In genomic region chr16:17251539-17251938, GRCm38 (mm10) we compare ENCODE assay signal across 8 mouse cellular contexts. TPM values are rescaled to one million over a fixed set of nuclear protein-coding genes. Genes with fewer than 3 reads are reported as not detected.
DNase-seq lines count a peak whose midpoint lies in the region; ATAC-seq and TF ChIP-seq lines count a peak whose summit lies in the region.

No protein-coding gene starts in this region.

- intact Hi-C loops in heart, postnatal 10 days (cut with DNase I), result no loop called here

- no peak overlapping the region for H3K4me3 ChIP-seq in liver, embryonic 11.5 days (ENCODE audit: low read depth, low read length)
- no peak overlapping the region for H3K4me3 ChIP-seq in stomach, postnatal 0 days (ENCODE audit: low read depth, low read length)

- H3K27ac ChIP-seq in liver, embryonic 11.5 days (ENCODE audit: low read depth, low read length), result peak overlapping the region; percentile 71
- H3K27ac ChIP-seq in stomach, postnatal 0 days (replicated peaks), result no peak overlapping the region

- H3K36me3 ChIP-seq in liver, embryonic 11.5 days (ENCODE audit: control insufficient read depth, insufficient read depth, low read length), result no peaks in the 10 kb centered on the region
- no peaks in the 10 kb centered on the region for H3K36me3 ChIP-seq in stomach, postnatal 0 days (ENCODE audit: control insufficient read depth, insufficient read depth, low read length)

- H3K4me1 ChIP-seq in liver, embryonic 11.5 days (replicated peaks; ENCODE audit: control insufficient read depth, insufficient read depth, low read length), result peaks cover 56% of the 10 kb centered on the region
- H3K4me1 ChIP-seq in stomach, postnatal 0 days (replicated peaks; ENCODE audit: control insufficient read depth, insufficient read depth), result 0 out of 2 replicates have a peak, but pooled peaks cover 7% of the 10 kb centered on the region

- ATAC-seq in liver, embryonic 11.5 days (replicated peaks; ENCODE audit: low FRiP score), result no peak
- ATAC-seq in stomach, postnatal 0 days (ENCODE audit: low FRiP score, low TSS enrichment), result no peak
- no peak for ATAC-seq in CD4-positive, CD25-positive, alpha-beta regulatory T cell, adult 4 months

- TF ChIP-seq CTCF in stomach, postnatal 0 days (IDR thresholded peaks at IDR 0.05; ENCODE audit: low read depth), result no peak

- peak overlapping the region; percentile 60 for H3K9ac ChIP-seq in liver, embryonic 11.5 days (ENCODE audit: low read depth, low read length)
- H3K9ac ChIP-seq in stomach, postnatal 0 days (ENCODE audit: low read length), result no peak overlapping the region

- peak overlapping the region; percentile 55 for H3K4me2 ChIP-seq in liver, embryonic 11.5 days
- H3K4me2 ChIP-seq in stomach, postnatal 0 days (replicated peaks; ENCODE audit: low read depth), result no peak overlapping the region

- no peaks in the 10 kb centered on the region for H3K9me3 ChIP-seq in liver, embryonic 11.5 days (ENCODE audit: control insufficient read depth, low read length)
- H3K9me3 ChIP-seq in stomach, postnatal 0 days (ENCODE audit: control insufficient read depth, low read length), result no peaks in the 10 kb centered on the region

- no peak for TF ChIP-seq EP300 in stomach, postnatal 0 days (optimal IDR thresholded peaks at IDR 0.05)

- WGBS in liver, embryonic 11.5 days, result 69% methylated on average over 3 of the region's 3 CpGs
- 25% methylated on average over 3 of the region's 3 CpGs for WGBS in stomach, postnatal 0 days

- no peaks in the 10 kb centered on the region for H3K27me3 ChIP-seq in liver, embryonic 11.5 days (replicated peaks; ENCODE audit: control insufficient read depth, insufficient read depth, low read length)
- no peaks in the 10 kb centered on the region for H3K27me3 ChIP-seq in stomach, postnatal 0 days (ENCODE audit: control insufficient read depth, insufficient read depth, low read length)

- peak; percentile 59 to 61 for DNase-seq in layer of hippocampus, postnatal 10 days (ENCODE audit: low spot score in 2 of 2)
- DNase-seq in layer of hippocampus, adult 9-10 months (ENCODE audit: low spot score), result no peak
- peak; percentile 92 for DNase-seq in adrenal gland, postnatal 10 days
- DNase-seq in heart, postnatal 10 days, result peak; percentile 77 to 79
- DNase-seq in liver, embryonic 11.5 days (ENCODE audit: low spot score), result no peak
- peak; percentile 86 for DNase-seq in stomach, postnatal 0 days (ENCODE audit: low spot score)
- no peak for DNase-seq in spleen, postnatal 10 days (ENCODE audit: low spot score in 2 of 2)

RNA-seq across cellular contexts. Expression of gene Hic2, which starts 18.2 kb away (rescaled TPM):
- total RNA-seq in layer of hippocampus, postnatal 10 days (2021), result 1 to 10 TPM; 6.1 to 6.2 TPM
- 1 to 10 TPM; 3.2 to 3.3 TPM for total RNA-seq in adrenal gland, postnatal 10 days (2021)
- 1 to 10 TPM; 3.7 to 4.1 TPM for total RNA-seq in heart, postnatal 10 days (2021)
- 7.0 and 8.3 TPM in 2 replicates for polyA plus RNA-seq in liver, embryonic 11.5 days (2014; fragmentation: Nextera tagmentation; extraction: Ambion mirVana)
- 2.1 and 2.4 TPM in 2 replicates for polyA plus RNA-seq in stomach, postnatal 0 days (2015; fragmentation: Nextera tagmentation; extraction: Ambion mirVana)
- 1 to 10 TPM in 1 of 2 experiments, under 1 TPM in 1; 0.89 to 2.1 TPM for polyA plus RNA-seq in CD4-positive, CD25-positive, alpha-beta regulatory T cell, adult 4 months (2017; shearing (Covaris generic))

RNA-seq across cellular contexts. Expression of gene Tmem191c, which starts 24.3 kb away (rescaled TPM):
- total RNA-seq in layer of hippocampus, postnatal 10 days (2021), result 100 to 1,000 TPM; 103 to 127 TPM
- 10 to 100 TPM in 1 of 2 experiments, 1 to 10 TPM in 1; 6.2 to 11.9 TPM for total RNA-seq in adrenal gland, postnatal 10 days (2021)
- 1 to 10 TPM; 5.0 to 5.5 TPM for total RNA-seq in heart, postnatal 10 days (2021)
- 5.0 and 7.7 TPM in 2 replicates for polyA plus RNA-seq in liver, embryonic 11.5 days (2014; fragmentation: Nextera tagmentation; extraction: Ambion mirVana)
- 8.8 and 10.6 TPM in 2 replicates for polyA plus RNA-seq in stomach, postnatal 0 days (2015; fragmentation: Nextera tagmentation; extraction: Ambion mirVana)
- polyA plus RNA-seq in CD4-positive, CD25-positive, alpha-beta regulatory T cell, adult 4 months (2017; shearing (Covaris generic)), result 10 to 100 TPM; 31.0 to 41.3 TPM

RNA-seq across cellular contexts. Expression of gene Rimbp3, which starts 43.1 kb away (rescaled TPM):
- total RNA-seq in layer of hippocampus, postnatal 10 days (2021), result 1 to 10 TPM; 2.7 to 2.9 TPM
- total RNA-seq in adrenal gland, postnatal 10 days (2021), result under 1 TPM in 1 of 2 experiments, not detected in 1; 0.06 TPM
- total RNA-seq in heart, postnatal 10 days (2021), result under 1 TPM; 0.19 to 0.27 TPM
- polyA plus RNA-seq in liver, embryonic 11.5 days (2014; fragmentation: Nextera tagmentation; extraction: Ambion mirVana), result 0.18 and 0.45 TPM in 2 replicates
- polyA plus RNA-seq in stomach, postnatal 0 days (2015; fragmentation: Nextera tagmentation; extraction: Ambion mirVana), result 0.18 TPM in 2 replicates
- polyA plus RNA-seq in CD4-positive, CD25-positive, alpha-beta regulatory T cell, adult 4 months (2017; shearing (Covaris generic)), result not detected

RNA-seq across cellular contexts. Expression of gene Ube2l3, which starts 49.1 kb away (rescaled TPM):
- 100 to 1,000 TPM; 173 to 178 TPM for total RNA-seq in layer of hippocampus, postnatal 10 days (2021)
- 100 to 1,000 TPM; 163 to 176 TPM for total RNA-seq in adrenal gland, postnatal 10 days (2021)
- total RNA-seq in heart, postnatal 10 days (2021), result 100 to 1,000 TPM; 133 to 137 TPM
- polyA plus RNA-seq in liver, embryonic 11.5 days (2014; fragmentation: Nextera tagmentation; extraction: Ambion mirVana), result 369 and 377 TPM in 2 replicates
- 276 and 278 TPM in 2 replicates for polyA plus RNA-seq in stomach, postnatal 0 days (2015; fragmentation: Nextera tagmentation; extraction: Ambion mirVana)
- 100 to 1,000 TPM; 246 to 283 TPM for polyA plus RNA-seq in CD4-positive, CD25-positive, alpha-beta regulatory T cell, adult 4 months (2017; shearing (Covaris generic))

Comparison
In these comparisons a context has a peak if more than half of its experiments do, and no peak if none do; other contexts are left out.
1. DNase-seq: peak in layer of hippocampus, postnatal 10 days (2 of 2), adrenal gland, postnatal 10 days (single experiment), heart, postnatal 10 days (2 of 2) and stomach, postnatal 0 days (single experiment); none in layer of hippocampus, adult 9-10 months (single experiment), liver, embryonic 11.5 days (single experiment) and spleen, postnatal 10 days (0 of 2).
2. RNA of gene Tmem191c, which starts 24.3 kb away (total RNA-seq): 103 to 127 TPM in layer of hippocampus, postnatal 10 days; 6.2 to 11.9 TPM in adrenal gland, postnatal 10 days and 5.0 to 5.5 TPM in heart, postnatal 10 days; every median in the first group is over 4 times any median in the second.